Mouse (Mus musculus) lung, postnatal 0 days (tissue): Measurements from ENCODE around the gene Inka2. TPM values are rescaled to one million over a fixed set of nuclear protein-coding genes. Genes with fewer than 3 reads are reported as not detected.

ENCODE experiments used
- ATAC-seq: fragments of 200-750 bp; cut with Nextera tagmentation; 2 replicates; pipeline ENCODE4 v1.8.0; 2017; ENCODE audit warnings: moderate library complexity
- DNase-seq: peaks from one replicate; pipeline ENCODE4 v3.0.0-alpha.2; 2016; ENCODE audit warnings: low spot score
- H3K27ac ChIP-seq: fragments of 300-500 bp; sonication (generic); 2 replicates; pipeline ENCODE4 v1.5.1; 2014; ENCODE audit warnings: antibody characterized with exemption, mild to moderate bottlenecking, low read length, mixed read lengths
- H3K27me3 ChIP-seq: fragments of 300-500 bp; sonication (generic); replicated peaks from 2 replicates; pipeline ENCODE4 v1.6.1; 2014; ENCODE audit warnings: low read length, mixed read lengths; ENCODE audit not compliant: insufficient read depth
- H3K36me3 ChIP-seq: fragments of 300-500 bp; sonication (generic); 2 replicates; pipeline ENCODE4 v1.6.1; 2014; ENCODE audit warnings: low read length, mixed read lengths; ENCODE audit not compliant: insufficient read depth
- H3K4me1 ChIP-seq: fragments of 300-500 bp; sonication (generic); 2 replicates; pipeline ENCODE4 v1.6.1; 2014; ENCODE audit warnings: antibody characterized with exemption, low read depth, low read length, mixed read lengths; ENCODE audit not compliant: insufficient read depth
- H3K4me2 ChIP-seq: fragments of 300-500 bp; sonication (generic); replicated peaks from 2 replicates; pipeline ENCODE4 v1.6.1; 2014; ENCODE audit warnings: low read depth, mild to moderate bottlenecking, low read length, moderate library complexity, mixed read lengths
- H3K4me3 ChIP-seq: fragments of 300-500 bp; sonication (generic); 2 replicates; pipeline ENCODE4 v1.5.1; 2014; ENCODE audit warnings: low read depth, low read length
- H3K9ac ChIP-seq: fragments of 300-500 bp; sonication (generic); replicated peaks from 2 replicates; pipeline ENCODE4 v1.6.1; 2014; ENCODE audit warnings: low read depth, mild to moderate bottlenecking
- H3K9me3 ChIP-seq: fragments of 300-500 bp; sonication (generic); 2 replicates; pipeline ENCODE4 v1.6.1; 2016; ENCODE audit warnings: low read length, mixed read lengths
- CTCF ChIP-seq: IDR thresholded peaks from 2 replicates; pipeline ENCODE4 v1.5.1; 2016; ENCODE audit warnings: antibody characterized with exemption, mild to moderate bottlenecking
- EP300 ChIP-seq: IDR thresholded peaks from 2 replicates; pipeline ENCODE4 v1.6.1; 2016; ENCODE audit warnings: antibody characterized with exemption, mild to moderate bottlenecking, control low read depth
- WGBS: fragments of 180-500 bp; shearing (Covaris S2); extraction: QIAGEN DNeasy Blood & Tissue Kit; methylation state at CpG from one replicate; pipeline ENCODE4 v1.1.7; 2014; 5-methylcytosine and 5-hydroxymethylcytosine counted together
- polyA plus RNA-seq: library from polyadenylated mRNA; unstranded; fragments of >200 nt; fragmentation: Nextera tagmentation; extraction: Ambion mirVana; gene quantifications from 2 replicates; pipeline ENCODE4 v1.2.1, GENCODE M21; 2015

Inka2 gene
- polyA plus RNA-seq, 1 experiment from 2014 or later = 2.7 TPM

GRCm38 (mm10) chr3:105733538-105733937, 29.1 kb downstream of the Inka2 start:
- Histone ChIP-seq H3K36me3 (no peaks in the 10 kb centered on the region; the same call in 1 of the 2 replicates), H3K27me3 (no peaks in the 10 kb centered on the region), H3K4me1 (peaks cover 3% of the 10 kb centered on the region; the same call in 1 of the 2 replicates), H3K4me2 (no peak overlapping the region), H3K9me3 (no peaks in the 10 kb centered on the region), H3K9ac (no peak overlapping the region), H3K27ac (no peak overlapping the region), H3K4me3 (no peak overlapping the region)
- DNase-seq (peak; percentile 72), ATAC-seq (peak; percentile 50; the same call in 1 of the 2 replicates)
- TF ChIP-seq CTCF = no peak
- peak; percentile 62 for TF ChIP-seq EP300
- 59% methylated on average over 4 of the region's 4 CpGs for WGBS

DNA sequence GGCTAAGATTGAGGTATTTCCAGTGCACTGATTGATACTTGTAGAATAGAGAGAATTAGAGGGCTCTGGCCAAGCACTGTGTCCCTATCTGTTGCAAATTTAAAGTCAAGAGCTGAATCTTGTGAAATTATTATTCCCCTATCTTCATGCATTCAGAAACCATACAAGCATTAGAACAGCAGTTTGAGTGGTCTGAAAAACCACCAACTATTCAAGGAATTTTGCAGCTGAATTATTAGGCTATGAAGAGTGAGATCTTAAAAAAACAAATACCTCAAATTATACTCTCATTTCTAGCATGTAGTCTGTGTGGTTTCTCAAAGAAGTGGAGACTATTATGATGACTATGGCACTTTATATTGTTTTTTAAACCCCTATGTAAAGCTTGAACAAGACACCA, 30.9 kb downstream of the Inka2 start:
- no peaks in the 10 kb centered on the region for H3K9me3 ChIP-seq
- H3K4me1 ChIP-seq = peaks cover 3% of the 10 kb centered on the region; the same call in 1 of the 2 replicates
- DNase-seq = no peak
- no peak overlapping the region for H3K4me2 ChIP-seq
- H3K27ac ChIP-seq = no peak overlapping the region
- no peaks in the 10 kb centered on the region; the same call in 1 of the 2 replicates for H3K36me3 ChIP-seq
- H3K4me3 ChIP-seq = no peak overlapping the region
- H3K27me3 ChIP-seq = no peaks in the 10 kb centered on the region
- peak; percentile 61 for TF ChIP-seq EP300
- TF ChIP-seq CTCF = no peak
- no peak overlapping the region for H3K9ac ChIP-seq
- ATAC-seq = no peak

GRCm38 (mm10) chr3:105736148-105736547, 31.7 kb downstream of the Inka2 start:
- Histone ChIP-seq H3K36me3 (no peaks in the 10 kb centered on the region; the same call in 1 of the 2 replicates), H3K27me3 (no peaks in the 10 kb centered on the region), H3K9ac (no peak overlapping the region), H3K4me3 (no peak overlapping the region), H3K4me1 (peaks cover 3% of the 10 kb centered on the region; the same call in 1 of the 2 replicates), H3K4me2 (no peak overlapping the region), H3K9me3 (no peaks in the 10 kb centered on the region), H3K27ac (no peak overlapping the region)
- peak; percentile 76 for ATAC-seq
- DNase-seq = peak; percentile 55
- WGBS = 55% methylated on average over 1 of the region's 1 CpGs
- TF ChIP-seq CTCF = no peak
- peak; percentile 53 for TF ChIP-seq EP300

GRCm38 (mm10) chr3:105737070-105737469, 32.7 kb downstream of the Inka2 start:
- H3K9ac ChIP-seq = no peak overlapping the region
- H3K4me1 ChIP-seq = peaks cover 3% of the 10 kb centered on the region; the same call in 1 of the 2 replicates
- TF ChIP-seq CTCF (no peak), EP300 (no peak)
- WGBS = 88% methylated on average over 7 of the region's 7 CpGs
- ATAC-seq = no peak
- no peaks in the 10 kb centered on the region; the same call in 1 of the 2 replicates for H3K36me3 ChIP-seq
- no peak overlapping the region for H3K27ac ChIP-seq
- no peaks in the 10 kb centered on the region for H3K9me3 ChIP-seq
- H3K4me2 ChIP-seq = no peak overlapping the region
- DNase-seq = no peak
- H3K27me3 ChIP-seq = no peaks in the 10 kb centered on the region
- no peak overlapping the region for H3K4me3 ChIP-seq

DNA sequence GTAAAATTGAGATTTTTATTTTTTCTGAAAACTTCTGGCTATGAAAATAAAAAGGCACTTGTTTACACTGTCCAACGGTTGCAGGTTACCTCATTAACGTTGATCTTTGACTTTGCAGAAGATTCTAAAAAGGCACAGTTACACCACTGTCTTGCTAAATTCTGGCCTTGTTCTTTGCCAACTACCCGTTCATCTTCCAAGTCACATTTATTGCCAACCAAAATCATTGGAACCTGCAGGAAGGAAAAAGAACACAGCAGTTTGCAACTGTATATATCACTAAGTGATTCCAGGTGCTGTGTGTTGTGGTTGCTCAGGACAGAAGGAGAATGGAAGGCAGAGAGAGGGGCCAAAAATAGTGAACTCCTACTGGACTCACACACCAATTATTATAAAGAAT, 33.3 kb downstream of the Inka2 start:
- no peaks in the 10 kb centered on the region for H3K9me3 ChIP-seq
- H3K36me3 ChIP-seq = no peaks in the 10 kb centered on the region; the same call in 1 of the 2 replicates
- 80% methylated on average over 3 of the region's 3 CpGs for WGBS
- no peak for TF ChIP-seq EP300
- TF ChIP-seq CTCF = no peak
- H3K4me2 ChIP-seq = no peak overlapping the region
- H3K9ac ChIP-seq = no peak overlapping the region
- no peaks in the 10 kb centered on the region for H3K27me3 ChIP-seq
- ATAC-seq (no peak), DNase-seq (no peak)
- no peak overlapping the region for H3K4me3 ChIP-seq
- peaks cover 3% of the 10 kb centered on the region; the same call in 1 of the 2 replicates for H3K4me1 ChIP-seq
- no peak overlapping the region for H3K27ac ChIP-seq

DNA sequence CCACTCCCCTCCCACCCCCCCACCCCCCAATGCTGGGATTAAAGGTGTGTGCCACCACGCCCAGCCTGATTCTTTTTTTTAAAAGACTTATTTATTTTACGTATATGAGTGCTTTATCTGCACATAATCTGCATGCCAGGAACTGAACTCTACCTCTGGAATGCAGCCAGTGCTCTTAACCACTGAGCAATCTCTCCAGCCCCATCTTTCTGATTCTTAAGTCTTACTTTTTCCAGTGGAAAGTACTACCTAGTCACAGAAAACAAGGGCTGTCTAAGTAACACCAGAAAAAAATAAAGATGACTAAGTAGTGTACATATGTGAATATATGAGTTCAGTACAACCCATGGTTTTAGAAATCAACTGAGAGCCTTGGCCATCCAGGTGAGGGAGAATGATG, 42.1 kb downstream of the Inka2 start:
- WGBS = 37% methylated on average over 2 of the region's 2 CpGs
- no peaks in the 10 kb centered on the region for H3K4me1 ChIP-seq
- H3K9ac ChIP-seq = no peak overlapping the region
- H3K27ac ChIP-seq = no peak overlapping the region
- ATAC-seq (peak; percentile 28; the same call in 1 of the 2 replicates), DNase-seq (peak; percentile 52)
- no peak overlapping the region for H3K4me2 ChIP-seq
- H3K9me3 ChIP-seq = no peaks in the 10 kb centered on the region
- no peak overlapping the region for H3K4me3 ChIP-seq
- no peaks in the 10 kb centered on the region for H3K27me3 ChIP-seq
- peak; percentile 56 for TF ChIP-seq EP300
- TF ChIP-seq CTCF = no peak
- 0 out of 2 replicates have a peak, but pooled peaks cover 2% of the 10 kb centered on the region for H3K36me3 ChIP-seq
